Mouse (Mus musculus): Measurements from ENCODE around the gene Txndc15. TPM values are rescaled to one million over a fixed set of nuclear protein-coding genes. Genes with fewer than 3 reads are reported as not detected.

The Txndc15 gene
- polyA plus RNA-seq (2015; fragmentation: Nextera tagmentation; extraction: Ambion mirVana): 30.9 and 37.5 TPM in 2 replicates

DNA sequence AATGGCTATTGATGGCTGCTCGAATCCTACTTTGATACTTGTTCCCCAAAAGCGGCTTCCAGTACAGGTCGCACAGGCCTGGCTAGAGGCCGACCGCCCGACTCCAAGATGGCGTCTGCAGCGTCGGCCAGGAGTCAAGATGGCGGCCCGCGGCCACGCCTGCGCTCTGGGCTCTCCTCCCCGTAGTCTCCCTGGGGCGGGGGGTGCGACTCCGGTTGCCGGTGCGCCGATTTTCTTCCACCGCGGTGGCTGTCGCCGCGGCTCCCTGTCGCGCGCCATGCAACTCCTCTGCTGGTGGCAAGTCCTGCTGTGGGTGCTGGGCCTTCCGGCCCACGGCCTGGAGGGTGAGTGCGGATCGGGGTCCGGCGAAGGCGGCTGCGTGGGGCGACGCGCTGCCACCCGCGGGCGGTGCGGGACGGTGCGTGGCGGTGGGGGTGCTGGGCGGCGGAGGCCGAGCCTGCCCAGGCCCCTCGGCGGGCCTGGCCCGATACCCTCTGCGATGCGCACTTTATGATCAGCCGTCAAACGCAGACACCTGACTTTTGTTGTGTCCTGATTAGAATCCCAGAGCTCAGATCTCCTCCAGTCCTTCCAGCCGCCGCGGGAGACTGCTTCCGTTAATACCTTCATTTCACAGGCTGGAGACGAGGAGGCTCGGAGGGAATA is at the start of gene Txndc15:
Txndc15 (plus strand) TSS at position 150 of the 666 bp plus-strand sequence.
- under 1% methylated on average over 63 of the region's 63 CpGs for WGBS (ENCODE audit: insufficient replicate concordance)
- ATAC-seq (ENCODE audit: low read depth): peak; percentile 93

DNA sequence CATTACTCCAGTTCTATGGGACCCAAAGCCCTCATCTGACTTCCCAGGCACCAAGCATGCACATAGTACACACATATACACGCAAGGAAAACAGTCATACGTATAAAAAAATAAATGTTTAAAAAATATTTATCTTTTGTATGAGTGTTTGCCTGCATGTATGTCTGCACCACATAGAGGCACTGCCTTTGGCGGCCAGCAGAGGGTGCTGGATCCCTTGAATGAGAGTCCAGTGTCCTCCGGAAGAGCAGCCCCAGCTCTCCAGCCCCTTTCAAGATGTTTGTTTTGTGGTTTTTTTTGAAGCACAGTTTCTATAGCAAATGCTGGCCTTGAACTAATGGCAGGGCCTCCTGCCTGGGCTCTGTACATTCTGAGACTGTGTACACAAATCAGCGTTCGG is 45.9 kb upstream of the Txndc15 start:
- no peak overlapping the region for H3K4me3 ChIP-seq (replicated peaks)
- H3K9me3 ChIP-seq (replicated peaks): no peaks in the 10 kb centered on the region
- WGBS (ENCODE audit: insufficient replicate concordance): 77% methylated on average over 6 of the region's 6 CpGs
- no peak overlapping the region for H3K9ac ChIP-seq
- peaks cover 93% of the 10 kb centered on the region for H3K36me3 ChIP-seq
- no peak overlapping the region for H3K27ac ChIP-seq
- DNase-seq (peak; percentile 20), ATAC-seq (ENCODE audit: low read depth) (no peak)
- H3K4me2 ChIP-seq: no peak overlapping the region
- H3K4me1 ChIP-seq (replicated peaks): no peaks in the 10 kb centered on the region
- H3K27me3 ChIP-seq: no peaks in the 10 kb centered on the region

More for the DNA sequence above, at the start of gene Txndc15:
- Histone ChIP-seq H3K4me3 (replicated peaks) (peak within 1 kb of the TSS; percentile 95), H3K36me3 (peaks cover 15% of the 10 kb centered on the region), H3K27ac (peak within 1 kb of the TSS; percentile 84), H3K4me2 (peak within 1 kb of the TSS; percentile 92), H3K27me3 (no peaks in the 10 kb centered on the region), H3K9ac (peak within 1 kb of the TSS; percentile 97), H3K4me1 (replicated peaks) (peaks cover 20% of the 10 kb centered on the region), H3K9me3 (replicated peaks) (no peaks in the 10 kb centered on the region)
- peak; percentile 82 for DNase-seq

DNA sequence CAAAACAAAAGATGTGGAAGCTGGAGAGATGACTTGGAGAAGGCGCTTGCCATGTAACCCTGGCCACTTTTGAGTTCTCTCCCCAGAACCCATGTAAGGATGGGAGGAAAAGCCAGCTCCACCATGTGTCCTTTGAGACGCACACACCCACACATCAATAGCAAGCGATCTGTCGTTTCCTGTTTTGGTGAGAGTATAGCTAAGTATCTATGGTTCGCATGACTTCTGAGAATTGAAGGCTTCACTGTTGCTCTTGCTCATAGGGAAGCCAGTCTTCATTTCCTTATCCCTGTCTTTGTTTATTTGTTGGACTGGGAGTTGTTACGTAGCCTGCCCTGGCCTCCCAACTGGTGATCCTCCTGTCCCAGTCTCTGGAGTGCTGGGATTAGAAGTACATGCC is 41.7 kb upstream of the Txndc15 start:
- ATAC-seq (ENCODE audit: low read depth) (no peak), DNase-seq (no peak)
- 88% methylated on average over 6 of the region's 6 CpGs for WGBS (ENCODE audit: insufficient replicate concordance)
- H3K9ac ChIP-seq: no peak overlapping the region
- H3K27ac ChIP-seq: no peak overlapping the region
- no peak overlapping the region for H3K4me3 ChIP-seq (replicated peaks)
- no peak overlapping the region for H3K4me2 ChIP-seq
- H3K36me3 ChIP-seq: peaks cover 92% of the 10 kb centered on the region
- no peaks in the 10 kb centered on the region for H3K4me1 ChIP-seq (replicated peaks)
- no peaks in the 10 kb centered on the region for H3K9me3 ChIP-seq (replicated peaks)
- no peaks in the 10 kb centered on the region for H3K27me3 ChIP-seq

DNA sequence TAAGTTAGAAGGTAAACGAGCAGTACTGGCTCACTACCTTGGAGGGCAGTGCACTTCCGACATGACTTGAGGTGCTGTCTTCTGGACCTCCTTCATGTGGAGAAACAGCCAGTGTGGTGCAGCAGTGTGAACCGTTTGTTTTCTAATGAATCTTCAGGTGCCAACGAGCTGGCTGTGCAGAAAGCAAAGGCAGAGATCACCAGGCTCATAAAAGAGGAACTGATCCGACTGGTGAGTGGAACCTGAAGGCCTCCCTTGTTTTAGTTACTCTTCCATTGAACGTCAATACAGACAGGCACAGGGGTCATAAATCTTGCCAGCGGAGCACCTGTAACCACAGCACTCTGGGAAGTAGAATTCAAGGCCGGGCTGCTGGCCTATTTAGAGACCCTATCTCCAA is 37.1 kb upstream of the Txndc15 start:
- no peak overlapping the region for H3K4me3 ChIP-seq (replicated peaks)
- H3K27ac ChIP-seq: no peak overlapping the region
- H3K36me3 ChIP-seq: peaks cover 93% of the 10 kb centered on the region
- WGBS (ENCODE audit: insufficient replicate concordance): 65% methylated on average over 8 of the region's 8 CpGs
- no peak overlapping the region for H3K4me2 ChIP-seq
- H3K9me3 ChIP-seq (replicated peaks): no peaks in the 10 kb centered on the region
- no peaks in the 10 kb centered on the region for H3K27me3 ChIP-seq
- no peak for DNase-seq
- H3K9ac ChIP-seq: no peak overlapping the region
- ATAC-seq (ENCODE audit: low read depth): no peak
- no peaks in the 10 kb centered on the region for H3K4me1 ChIP-seq (replicated peaks)

DNA sequence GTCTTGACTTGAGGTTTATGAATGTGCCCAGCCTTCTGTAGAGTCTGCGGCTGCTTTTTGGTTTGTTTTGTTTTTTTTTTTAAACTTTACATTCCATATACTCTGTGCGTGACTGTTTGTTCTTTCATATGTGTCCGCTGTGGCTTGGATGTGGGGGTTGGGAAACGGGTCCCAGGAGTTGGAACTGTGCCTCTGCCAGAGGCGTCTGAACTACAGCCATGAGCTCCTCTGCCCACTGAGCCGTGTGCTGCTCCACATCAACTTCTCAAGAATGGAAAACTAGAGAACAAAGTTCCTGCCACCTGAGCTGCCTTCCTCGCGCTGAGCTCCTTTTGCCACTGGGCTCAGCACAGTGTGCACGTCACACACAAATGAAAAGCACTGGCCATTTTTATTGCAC is 32.2 kb upstream of the Txndc15 start:
- ATAC-seq (ENCODE audit: low read depth): no peak
- H3K4me1 ChIP-seq (replicated peaks): peaks cover 10% of the 10 kb centered on the region
- no peak for DNase-seq
- no peaks in the 10 kb centered on the region for H3K27me3 ChIP-seq
- H3K36me3 ChIP-seq: peaks cover 49% of the 10 kb centered on the region
- no peaks in the 10 kb centered on the region for H3K9me3 ChIP-seq (replicated peaks)
- no peak overlapping the region for H3K4me2 ChIP-seq
- WGBS (ENCODE audit: insufficient replicate concordance): 85% methylated on average over 9 of the region's 9 CpGs
- no peak overlapping the region for H3K9ac ChIP-seq
- H3K4me3 ChIP-seq (replicated peaks): no peak overlapping the region
- no peak overlapping the region for H3K27ac ChIP-seq

DNA sequence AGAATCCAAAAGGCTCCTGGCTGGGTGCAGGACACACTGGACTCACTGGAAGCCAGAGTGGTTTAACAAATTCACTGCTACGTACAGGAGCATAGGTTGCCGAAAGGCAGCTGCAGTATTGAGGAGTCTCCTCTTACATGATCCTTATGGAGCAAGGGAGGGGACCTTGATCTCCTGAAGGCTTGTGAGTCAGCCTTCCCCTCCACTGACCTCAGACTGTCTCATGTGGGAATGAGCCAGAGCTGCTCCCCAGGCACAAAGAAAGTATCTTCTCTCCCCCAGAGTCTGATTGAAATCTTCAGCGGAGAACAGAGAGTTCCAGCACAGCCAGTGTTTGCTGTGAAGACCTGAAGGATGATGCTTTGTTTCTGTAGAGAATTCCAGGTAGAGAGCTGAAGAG is 30.9 kb upstream of the Txndc15 start:
- WGBS (ENCODE audit: insufficient replicate concordance): 81% methylated on average over 3 of the region's 3 CpGs
- Histone ChIP-seq H3K9me3 (replicated peaks) (no peaks in the 10 kb centered on the region), H3K36me3 (peaks cover 35% of the 10 kb centered on the region), H3K4me2 (no peak overlapping the region), H3K27ac (no peak overlapping the region), H3K27me3 (no peaks in the 10 kb centered on the region), H3K9ac (no peak overlapping the region), H3K4me1 (replicated peaks) (peaks cover 12% of the 10 kb centered on the region), H3K4me3 (replicated peaks) (no peak overlapping the region)
- ATAC-seq (ENCODE audit: low read depth) (no peak), DNase-seq (no peak)

DNA sequence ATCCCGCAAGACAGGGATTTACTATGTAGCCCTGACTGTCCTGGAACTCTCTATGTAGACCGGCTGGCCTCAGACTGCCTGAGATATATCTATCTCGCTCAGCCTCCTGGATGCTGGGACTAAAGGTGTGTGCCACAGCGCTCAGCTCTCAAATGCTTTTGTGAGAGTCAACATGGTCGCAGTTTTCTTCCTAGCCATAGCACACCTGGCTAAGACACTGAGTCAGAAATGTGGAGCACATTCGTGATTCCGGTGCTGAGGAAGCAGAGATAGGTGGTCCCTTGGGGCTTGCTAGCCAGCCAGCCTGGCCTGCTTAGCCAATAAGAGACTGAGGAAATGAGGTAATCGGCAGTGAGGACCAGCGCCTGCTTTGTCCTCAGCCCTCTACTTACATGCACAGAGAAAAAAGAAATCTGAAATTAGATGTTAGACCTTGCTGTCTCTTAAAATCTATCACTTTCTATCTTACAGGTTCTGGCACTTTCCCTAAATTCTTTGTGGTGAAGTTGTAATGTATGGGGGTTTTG is 28.3 kb upstream of the Txndc15 start:
- DNase-seq (no peak), ATAC-seq (ENCODE audit: low read depth) (no peak)
- Histone ChIP-seq H3K4me3 (replicated peaks) (no peak overlapping the region), H3K9ac (no peak overlapping the region), H3K36me3 (peaks cover 11% of the 10 kb centered on the region; the same call in 1 of the 2 replicates), H3K9me3 (replicated peaks) (no peaks in the 10 kb centered on the region), H3K27ac (no peak overlapping the region), H3K27me3 (no peaks in the 10 kb centered on the region), H3K4me1 (replicated peaks) (peaks cover 12% of the 10 kb centered on the region), H3K4me2 (no peak overlapping the region)
- 65% methylated on average over 9 of the region's 9 CpGs for WGBS (ENCODE audit: insufficient replicate concordance)

DNA sequence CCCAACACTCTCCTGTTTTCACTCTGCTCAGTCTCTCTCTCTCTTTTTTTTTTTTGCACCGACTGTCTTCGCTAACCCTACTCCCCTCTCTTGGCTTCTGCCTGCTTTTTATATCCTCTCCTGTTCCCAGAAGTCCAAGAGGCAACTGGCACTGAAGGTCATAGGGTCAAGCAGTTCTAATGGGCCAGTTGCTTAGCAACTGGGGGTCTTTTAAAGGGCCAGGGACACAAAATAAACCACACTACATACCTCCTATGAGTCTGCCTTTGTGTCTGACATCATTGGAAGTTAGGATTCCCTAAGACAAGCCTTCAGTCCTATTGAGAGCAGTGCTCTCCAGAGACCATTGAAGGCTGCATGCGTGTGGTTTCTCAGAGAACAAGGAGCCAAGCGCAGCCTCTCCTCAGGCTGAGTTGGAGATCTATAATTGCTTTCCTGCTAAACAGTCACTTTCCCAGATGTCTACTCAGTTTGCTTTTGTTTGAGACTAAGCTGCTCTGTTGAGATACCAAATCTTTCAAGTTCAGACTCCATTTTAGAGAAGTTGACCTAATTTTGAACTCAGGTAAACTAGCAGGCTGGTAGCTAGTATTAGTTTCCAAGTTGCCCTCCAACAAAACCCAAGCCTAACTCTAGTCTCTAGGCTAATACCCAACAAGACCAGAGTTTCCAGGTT is 26.4 kb upstream of the Txndc15 start:
- no peaks in the 10 kb centered on the region for H3K27me3 ChIP-seq
- 57% methylated on average over 4 of the region's 4 CpGs for WGBS (ENCODE audit: insufficient replicate concordance)
- ATAC-seq (ENCODE audit: low read depth) (no peak), DNase-seq (no peak)
- H3K4me2 ChIP-seq: no peak overlapping the region
- no peaks in the 10 kb centered on the region for H3K36me3 ChIP-seq
- H3K9ac ChIP-seq: no peak overlapping the region
- H3K9me3 ChIP-seq (replicated peaks): no peaks in the 10 kb centered on the region
- H3K4me3 ChIP-seq (replicated peaks): no peak overlapping the region
- H3K27ac ChIP-seq: no peak overlapping the region
- H3K4me1 ChIP-seq (replicated peaks): peaks cover 17% of the 10 kb centered on the region

DNA sequence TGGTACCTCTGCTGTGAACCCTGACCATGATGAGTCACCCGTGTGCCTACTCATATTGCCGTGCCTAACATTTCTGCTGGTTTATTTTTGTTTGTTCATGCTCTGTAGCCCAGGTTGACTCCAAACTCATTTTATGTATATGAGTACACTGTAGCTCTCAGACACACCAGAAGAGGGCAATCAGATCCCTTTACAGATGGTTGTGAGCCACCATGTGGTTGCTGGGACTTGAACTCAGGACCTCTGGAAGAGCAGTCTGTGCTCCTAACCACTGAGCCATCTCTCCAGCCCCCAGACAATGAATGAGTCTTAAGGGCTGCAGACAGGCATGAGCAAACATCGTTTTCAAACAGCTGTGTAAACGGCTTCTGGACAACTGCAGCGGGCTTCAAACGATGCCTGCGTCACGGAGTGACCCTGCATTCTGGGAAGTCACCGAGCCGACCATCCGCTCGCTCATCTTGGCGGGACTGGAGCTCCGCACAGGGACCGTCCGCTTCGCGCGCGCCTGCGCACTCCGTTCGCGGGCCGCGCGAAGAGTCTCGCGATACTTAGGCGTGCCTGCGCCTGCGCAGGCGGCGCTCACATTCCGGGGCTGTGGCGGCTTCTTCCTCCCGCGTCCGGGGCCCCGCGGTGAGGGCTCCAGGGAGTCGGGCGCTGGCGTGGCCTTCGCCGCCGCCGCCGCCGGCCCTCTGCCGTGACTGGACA is 21.8 kb upstream of the Txndc15 start, which contains the start of gene B230219D22Rik:
B230219D22Rik (plus strand) TSS at position 590 of the 708 bp plus-strand sequence.
- Histone ChIP-seq H3K4me3 (replicated peaks) (peak within 1 kb of the TSS; percentile 98), H3K36me3 (0 out of 2 replicates have a peak, but pooled peaks cover 8% of the 10 kb centered on the region), H3K9ac (peak within 1 kb of the TSS; percentile 99), H3K27me3 (no peaks in the 10 kb centered on the region), H3K9me3 (replicated peaks) (no peaks in the 10 kb centered on the region), H3K4me1 (replicated peaks) (peaks cover 38% of the 10 kb centered on the region), H3K27ac (peak within 1 kb of the TSS; percentile 98), H3K4me2 (peak within 1 kb of the TSS; percentile 82)
- peak; percentile 84 for DNase-seq
- 2% methylated on average over 51 of the region's 51 CpGs for WGBS (ENCODE audit: insufficient replicate concordance)
- ATAC-seq (ENCODE audit: low read depth): peak; percentile 96

DNA sequence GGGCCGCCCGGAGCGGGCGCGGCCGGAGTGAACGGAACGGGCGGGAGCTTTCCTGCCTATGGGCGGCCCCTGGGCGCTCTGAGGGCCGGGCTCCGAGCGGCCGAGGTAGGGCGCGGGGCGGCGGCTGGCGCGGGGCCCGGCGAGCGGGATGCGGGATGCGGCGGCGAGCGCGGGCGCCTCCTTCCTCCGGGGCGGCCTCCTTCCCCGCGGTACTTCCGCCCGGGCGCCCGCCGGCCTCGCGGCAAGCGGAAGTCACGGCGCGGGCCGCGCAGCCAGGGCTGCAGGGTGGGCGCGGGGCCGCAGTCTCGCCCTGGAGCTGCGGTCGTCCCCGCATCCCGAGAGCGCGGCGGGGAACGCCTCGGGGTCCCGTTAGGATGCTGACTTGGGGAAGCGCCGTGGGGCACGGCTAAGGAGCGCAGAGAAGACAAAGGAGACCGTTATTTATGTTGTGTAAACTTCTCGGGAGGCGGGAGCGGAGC is 21.2 kb upstream of the Txndc15 start:
- under 1% methylated on average over 56 of the region's 70 CpGs for WGBS (ENCODE audit: insufficient replicate concordance)
- peaks cover 11% of the 10 kb centered on the region for H3K36me3 ChIP-seq
- no peaks in the 10 kb centered on the region for H3K27me3 ChIP-seq
- H3K4me3 ChIP-seq (replicated peaks): peak overlapping the region; percentile 98
- H3K9me3 ChIP-seq (replicated peaks): no peaks in the 10 kb centered on the region
- peak overlapping the region; percentile 98 for H3K27ac ChIP-seq
- peak; percentile 77 for ATAC-seq (ENCODE audit: low read depth)
- DNase-seq: peak; percentile 17
- peak overlapping the region; percentile 82 for H3K4me2 ChIP-seq
- H3K4me1 ChIP-seq (replicated peaks): peaks cover 38% of the 10 kb centered on the region
- H3K9ac ChIP-seq: peak overlapping the region; percentile 99

DNA sequence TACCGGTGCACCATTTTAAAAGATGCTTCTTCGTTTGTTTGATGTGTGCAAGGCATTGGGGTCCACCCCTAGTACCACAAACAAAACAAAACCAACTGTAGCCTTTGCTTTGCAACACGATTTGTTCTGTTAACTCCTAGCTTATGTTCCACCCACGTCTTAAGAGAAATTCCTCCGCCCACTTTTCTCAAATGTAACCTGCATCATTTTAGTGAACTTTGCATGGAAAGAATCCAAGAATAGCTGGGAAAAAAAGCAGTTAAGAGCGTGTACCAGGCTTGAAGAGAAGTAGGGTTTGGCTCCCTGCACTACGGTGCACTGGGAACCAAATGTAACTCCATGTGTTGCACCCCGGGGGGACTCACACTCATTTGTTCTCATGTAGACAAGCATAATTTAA is 20.3 kb upstream of the Txndc15 start:
- Histone ChIP-seq H3K4me3 (replicated peaks) (peak overlapping the region; percentile 98), H3K36me3 (peaks cover 19% of the 10 kb centered on the region), H3K9me3 (replicated peaks) (no peaks in the 10 kb centered on the region), H3K4me2 (peak overlapping the region; percentile 82), H3K4me1 (replicated peaks) (peaks cover 38% of the 10 kb centered on the region), H3K9ac (peak overlapping the region; percentile 99), H3K27ac (peak overlapping the region; percentile 98), H3K27me3 (no peaks in the 10 kb centered on the region)
- 15% methylated on average over 8 of the region's 8 CpGs for WGBS (ENCODE audit: insufficient replicate concordance)
- ATAC-seq (ENCODE audit: low read depth) (no peak), DNase-seq (no peak)
